Mouse (Mus musculus): ENCODE measurements around the gene Zfp488. TPM values are rescaled to one million over a fixed set of nuclear protein-coding genes. Genes with fewer than 3 reads are reported as not detected.
A peak's percentile ranks its signal among the peaks of the same experiment; 100 is the strongest.

The Zfp488 gene
- polyA plus RNA-seq, 1 experiment from 2014 or later: not detected

GRCm38 (mm10) chr14:33956055-33956454 lies 22.5 kb downstream of the Zfp488 start:
- H3K4me3 ChIP-seq (ENCODE audit: low read depth, low read length): no peak overlapping the region
- no peak for TF ChIP-seq EP300 (IDR thresholded peaks at IDR 0.05)
- 0 out of 2 replicates have a peak, but pooled peaks have one; percentile 2 for TF ChIP-seq CTCF (IDR thresholded peaks at IDR 0.05)
- ATAC-seq: no peak
- no peak overlapping the region for H3K4me2 ChIP-seq (replicated peaks; ENCODE audit: low read depth, low read length)
- no peak overlapping the region for H3K9ac ChIP-seq (replicated peaks; ENCODE audit: low read depth)
- no peaks in the 10 kb centered on the region for H3K27me3 ChIP-seq (replicated peaks; ENCODE audit: insufficient read depth, low read length)
- no peaks in the 10 kb centered on the region for H3K4me1 ChIP-seq (ENCODE audit: insufficient read depth, low read depth, low read length)
- H3K9me3 ChIP-seq (ENCODE audit: low read length): no peaks in the 10 kb centered on the region
- DNase-seq (ENCODE audit: low spot score): no peak
- H3K36me3 ChIP-seq (ENCODE audit: insufficient read depth, low read length): no peaks in the 10 kb centered on the region
- whole genome bisulfite sequencing: 67% methylated on average over 12 of the region's 13 CpGs
- H3K27ac ChIP-seq (ENCODE audit: low read length): no peak overlapping the region

DNA sequence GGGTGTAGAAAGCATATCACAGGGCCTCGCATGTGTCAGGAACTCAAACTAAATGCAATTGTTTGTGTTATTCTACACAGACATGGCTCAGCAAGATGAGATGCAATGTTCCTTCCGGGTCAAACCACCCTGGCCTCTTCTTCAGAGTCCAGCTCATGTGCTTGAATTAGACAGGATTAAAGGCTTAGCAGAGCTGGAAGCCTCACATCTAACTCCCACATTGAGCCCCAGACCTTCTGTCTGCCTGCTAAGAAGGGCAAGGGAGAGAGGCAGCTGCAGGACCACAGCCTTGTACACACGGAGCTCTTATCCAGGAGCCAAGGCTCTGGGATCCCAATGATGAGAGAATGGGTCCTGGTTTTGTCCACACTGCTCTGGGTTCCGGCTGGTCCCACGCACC lies 24.8 kb downstream of the Zfp488 start, which contains the start of gene Rbp3:
Gene Rbp3 (plus strand): TSS at position 243 of the 400 bp plus-strand sequence.
- H3K27me3 ChIP-seq (replicated peaks; ENCODE audit: insufficient read depth, low read length): no peaks in the 10 kb centered on the region
- H3K9me3 ChIP-seq (ENCODE audit: low read length): no peaks in the 10 kb centered on the region
- no peaks in the 10 kb centered on the region for H3K36me3 ChIP-seq (ENCODE audit: insufficient read depth, low read length)
- no peak within 1 kb of the TSS for H3K27ac ChIP-seq (ENCODE audit: low read length)
- no peak for TF ChIP-seq EP300 (IDR thresholded peaks at IDR 0.05)
- TF ChIP-seq CTCF (IDR thresholded peaks at IDR 0.05): no peak
- WGBS: 83% methylated on average over 5 of the region's 5 CpGs
- DNase-seq (ENCODE audit: low spot score) (no peak), ATAC-seq (no peak)
- no peak within 1 kb of the TSS for H3K4me2 ChIP-seq (replicated peaks; ENCODE audit: low read depth, low read length)
- H3K9ac ChIP-seq (replicated peaks; ENCODE audit: low read depth): no peak within 1 kb of the TSS
- H3K4me3 ChIP-seq (ENCODE audit: low read depth, low read length): no peak within 1 kb of the TSS
- no peaks in the 10 kb centered on the region for H3K4me1 ChIP-seq (ENCODE audit: insufficient read depth, low read depth, low read length)

DNA sequence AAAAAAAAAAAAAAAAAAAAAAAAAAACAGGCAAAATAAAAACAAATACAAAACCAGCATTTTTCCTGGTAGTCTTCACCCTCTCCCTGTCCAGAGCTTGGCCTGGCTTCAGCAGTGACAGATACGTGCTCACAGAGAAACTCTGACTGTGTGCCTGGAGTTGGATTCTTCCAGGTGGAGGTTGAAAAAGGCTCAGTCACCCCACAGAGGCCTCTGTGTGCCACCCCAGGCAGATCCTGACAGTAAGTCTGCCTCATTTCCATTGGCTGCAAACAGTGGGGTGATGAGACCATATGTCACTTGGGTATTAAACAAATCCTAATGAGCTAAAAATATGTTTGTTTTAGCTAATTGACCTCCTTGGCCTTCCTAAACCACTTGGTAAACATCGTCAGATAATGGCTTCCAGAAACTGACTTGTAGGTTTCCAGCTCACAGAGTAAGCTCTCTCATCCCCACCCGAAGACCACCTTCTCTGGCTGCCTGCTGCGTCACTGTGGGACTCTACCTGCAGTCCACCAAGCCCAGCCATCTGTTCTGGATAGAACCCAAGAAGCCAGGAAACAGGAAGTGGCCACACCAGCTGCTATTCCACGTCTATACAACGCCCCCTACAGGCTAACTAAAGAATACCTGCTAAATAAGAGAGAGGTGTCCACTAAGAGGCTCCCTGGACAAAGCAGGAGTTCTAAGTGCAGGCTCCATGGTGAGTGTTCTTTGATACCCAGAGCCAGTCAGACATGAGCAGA lies 26.2 kb downstream of the Zfp488 start:
- no peak overlapping the region for H3K4me2 ChIP-seq (replicated peaks; ENCODE audit: low read depth, low read length)
- no peaks in the 10 kb centered on the region for H3K4me1 ChIP-seq (ENCODE audit: insufficient read depth, low read depth, low read length)
- WGBS: 39% methylated on average over 6 of the region's 6 CpGs
- no peak overlapping the region for H3K27ac ChIP-seq (ENCODE audit: low read length)
- no peak overlapping the region for H3K9ac ChIP-seq (replicated peaks; ENCODE audit: low read depth)
- H3K27me3 ChIP-seq (replicated peaks; ENCODE audit: insufficient read depth, low read length): no peaks in the 10 kb centered on the region
- H3K9me3 ChIP-seq (ENCODE audit: low read length): no peaks in the 10 kb centered on the region
- DNase-seq (ENCODE audit: low spot score): no peak
- no peak overlapping the region for H3K4me3 ChIP-seq (ENCODE audit: low read depth, low read length)
- ATAC-seq: no peak
- H3K36me3 ChIP-seq (ENCODE audit: insufficient read depth, low read length): no peaks in the 10 kb centered on the region
- TF ChIP-seq EP300 (IDR thresholded peaks at IDR 0.05): no peak
- TF ChIP-seq CTCF (IDR thresholded peaks at IDR 0.05): peak; percentile 25; the same call in 1 of the 2 replicates

DNA sequence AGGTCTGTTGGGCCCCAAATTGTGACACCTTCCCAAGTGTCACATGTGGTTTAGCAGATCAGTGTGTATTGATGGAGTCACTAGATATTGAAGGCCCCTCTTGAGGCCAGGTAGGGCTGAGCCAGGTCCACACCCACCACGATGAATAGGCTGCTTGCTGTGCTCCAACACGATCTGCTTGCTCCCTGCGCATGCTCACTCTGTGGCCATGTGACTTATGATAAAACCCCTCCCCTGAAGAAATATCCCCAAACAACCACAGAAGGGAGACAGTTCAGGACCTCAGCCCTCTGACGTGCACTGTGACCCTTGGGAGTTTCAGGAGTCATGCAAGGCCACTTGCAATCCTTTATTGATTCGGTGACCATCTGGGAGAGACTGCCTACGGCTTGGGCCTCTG lies 32.4 kb downstream of the Zfp488 start:
- H3K27me3 ChIP-seq (replicated peaks; ENCODE audit: insufficient read depth, low read length): no peaks in the 10 kb centered on the region
- no peaks in the 10 kb centered on the region for H3K4me1 ChIP-seq (ENCODE audit: insufficient read depth, low read depth, low read length)
- no peak overlapping the region for H3K27ac ChIP-seq (ENCODE audit: low read length)
- DNase-seq (ENCODE audit: low spot score) (no peak), ATAC-seq (no peak)
- no peak overlapping the region for H3K4me3 ChIP-seq (ENCODE audit: low read depth, low read length)
- H3K4me2 ChIP-seq (replicated peaks; ENCODE audit: low read depth, low read length): no peak overlapping the region
- TF ChIP-seq EP300 (IDR thresholded peaks at IDR 0.05) (no peak), CTCF (IDR thresholded peaks at IDR 0.05) (no peak)
- no peaks in the 10 kb centered on the region for H3K36me3 ChIP-seq (ENCODE audit: insufficient read depth, low read length)
- no peak overlapping the region for H3K9ac ChIP-seq (replicated peaks; ENCODE audit: low read depth)
- WGBS: 72% methylated on average over 6 of the region's 6 CpGs
- no peaks in the 10 kb centered on the region for H3K9me3 ChIP-seq (ENCODE audit: low read length)

DNA sequence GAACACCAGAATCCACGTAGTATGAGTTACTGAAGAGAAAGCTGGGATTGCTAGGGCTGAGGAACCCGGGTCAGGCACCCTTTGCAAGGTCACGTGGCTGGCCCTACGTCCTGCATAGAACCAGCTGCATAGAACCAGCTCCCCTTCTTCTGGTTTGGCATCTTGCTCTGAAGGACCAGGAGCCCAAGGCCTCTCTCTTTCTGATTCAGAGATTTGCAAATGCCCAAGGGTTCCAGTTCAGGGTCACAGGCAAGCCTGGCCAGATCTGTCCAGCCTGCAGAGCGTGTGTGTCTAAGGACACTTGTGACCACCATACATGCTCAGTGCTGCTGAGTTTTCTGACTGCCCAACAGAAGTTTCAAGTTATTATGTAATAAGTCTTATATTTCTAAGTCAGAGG lies 36.3 kb downstream of the Zfp488 start:
- WGBS: 75% methylated on average over 5 of the region's 5 CpGs
- Histone ChIP-seq H3K4me1 (ENCODE audit: insufficient read depth, low read depth, low read length) (no peaks in the 10 kb centered on the region), H3K9ac (replicated peaks; ENCODE audit: low read depth) (no peak overlapping the region), H3K4me3 (ENCODE audit: low read depth, low read length) (no peak overlapping the region), H3K9me3 (ENCODE audit: low read length) (no peaks in the 10 kb centered on the region), H3K27me3 (replicated peaks; ENCODE audit: insufficient read depth, low read length) (no peaks in the 10 kb centered on the region), H3K27ac (ENCODE audit: low read length) (no peak overlapping the region), H3K36me3 (ENCODE audit: insufficient read depth, low read length) (no peaks in the 10 kb centered on the region), H3K4me2 (replicated peaks; ENCODE audit: low read depth, low read length) (no peak overlapping the region)
- TF ChIP-seq EP300 (IDR thresholded peaks at IDR 0.05): no peak
- no peak for TF ChIP-seq CTCF (IDR thresholded peaks at IDR 0.05)
- DNase-seq (ENCODE audit: low spot score) (no peak), ATAC-seq (no peak)

DNA sequence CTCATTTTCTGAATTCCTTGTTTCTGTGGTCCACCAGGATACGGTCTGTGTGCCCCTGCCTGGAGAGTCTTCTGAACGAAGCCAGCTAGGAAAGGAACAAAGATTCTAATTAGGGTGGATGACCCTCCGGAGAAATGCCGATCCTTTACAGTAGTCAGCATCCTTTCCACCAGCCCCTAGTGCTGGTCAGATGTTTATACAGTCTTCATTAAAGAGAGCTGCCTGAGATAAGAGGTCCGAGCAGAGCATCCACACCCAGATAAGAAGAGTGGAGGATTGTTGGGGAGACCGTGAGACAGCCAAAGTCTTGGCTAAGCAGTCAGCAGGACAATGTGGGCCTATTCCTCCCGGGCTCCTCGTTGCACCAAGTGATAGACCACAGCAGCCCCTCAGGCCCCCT lies 37.8 kb downstream of the Zfp488 start, which contains the start of gene Gdf2:
Gene Gdf2 (plus strand): TSS at position 301 of the 400 bp plus-strand sequence.
- WGBS: 34% methylated on average over 8 of the region's 8 CpGs
- no peak within 1 kb of the TSS for H3K9ac ChIP-seq (replicated peaks; ENCODE audit: low read depth)
- TF ChIP-seq CTCF (IDR thresholded peaks at IDR 0.05) (no peak), EP300 (IDR thresholded peaks at IDR 0.05) (no peak)
- H3K36me3 ChIP-seq (ENCODE audit: insufficient read depth, low read length): no peaks in the 10 kb centered on the region
- no peaks in the 10 kb centered on the region for H3K4me1 ChIP-seq (ENCODE audit: insufficient read depth, low read depth, low read length)
- DNase-seq (ENCODE audit: low spot score): no peak
- ATAC-seq: no peak
- H3K27me3 ChIP-seq (replicated peaks; ENCODE audit: insufficient read depth, low read length): no peaks in the 10 kb centered on the region
- H3K4me2 ChIP-seq (replicated peaks; ENCODE audit: low read depth, low read length): no peak within 1 kb of the TSS
- H3K4me3 ChIP-seq (ENCODE audit: low read depth, low read length): no peak within 1 kb of the TSS
- H3K9me3 ChIP-seq (ENCODE audit: low read length): no peaks in the 10 kb centered on the region
- H3K27ac ChIP-seq (ENCODE audit: low read length): no peak within 1 kb of the TSS
